Mouse (Mus musculus) thymus, postnatal 14 days (tissue): ENCODE measurements at regions not wholly inside any gene's neighbourhood (a gene's known extent, or its start where the extent isn't known, plus 50 kb on each side); places are given as distances from the start of the nearest gene placed in this dataset.
"Not testable (repeated sequence)": the region's sequence is repeated elsewhere in the genome, so short reads cannot be mapped to it uniquely, and the experiment has no call there.

ENCODE experiments used
- DNase-seq: peaks from one replicate; pipeline ENCODE4 v3.0.0; 2021

DNA sequence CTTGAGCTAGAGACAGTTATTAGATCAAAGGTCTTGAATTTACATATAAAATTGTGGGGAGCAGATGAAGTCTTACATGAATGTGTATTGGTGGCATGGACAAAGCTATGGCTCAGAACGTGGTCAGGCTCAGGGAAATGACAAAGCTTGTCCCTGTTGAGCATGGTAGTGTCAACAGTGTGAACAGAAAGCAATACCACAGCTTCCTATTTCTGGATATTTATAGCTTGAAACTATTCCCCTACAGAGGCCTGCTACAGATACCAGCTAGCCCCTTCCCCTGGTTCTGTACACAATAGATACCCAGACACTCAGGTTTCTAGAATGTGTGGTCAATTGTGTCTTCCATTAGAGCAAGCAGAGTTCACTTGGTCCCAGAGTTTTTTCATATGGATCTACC, 236.8 kb upstream of the Rarb start:
- no peak for DNase-seq

- no peak for DNase-seq
Measured at GRCm38 (mm10) chr14:17054381-17054780, 235.4 kb upstream of the Rarb start.

DNA sequence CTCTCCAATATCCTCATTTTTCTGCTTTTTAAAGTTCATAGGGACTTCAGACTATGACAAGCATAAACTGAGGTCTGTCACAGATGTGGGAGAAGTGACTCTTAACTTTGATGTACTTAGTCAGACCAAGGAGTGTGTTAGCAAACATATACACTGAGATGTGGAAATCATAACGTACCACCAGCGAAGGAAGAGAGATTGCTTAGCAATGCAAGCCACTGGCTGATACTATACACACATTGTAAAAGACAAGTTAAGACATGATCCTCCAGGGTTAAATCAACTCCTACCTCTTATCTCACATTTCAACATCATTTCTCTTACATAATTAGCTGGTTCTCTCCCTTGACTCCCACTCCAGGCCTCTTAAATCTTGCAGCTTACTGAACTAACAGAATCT, 227.9 kb upstream of the Rarb start:
- no peak for DNase-seq

DNA sequence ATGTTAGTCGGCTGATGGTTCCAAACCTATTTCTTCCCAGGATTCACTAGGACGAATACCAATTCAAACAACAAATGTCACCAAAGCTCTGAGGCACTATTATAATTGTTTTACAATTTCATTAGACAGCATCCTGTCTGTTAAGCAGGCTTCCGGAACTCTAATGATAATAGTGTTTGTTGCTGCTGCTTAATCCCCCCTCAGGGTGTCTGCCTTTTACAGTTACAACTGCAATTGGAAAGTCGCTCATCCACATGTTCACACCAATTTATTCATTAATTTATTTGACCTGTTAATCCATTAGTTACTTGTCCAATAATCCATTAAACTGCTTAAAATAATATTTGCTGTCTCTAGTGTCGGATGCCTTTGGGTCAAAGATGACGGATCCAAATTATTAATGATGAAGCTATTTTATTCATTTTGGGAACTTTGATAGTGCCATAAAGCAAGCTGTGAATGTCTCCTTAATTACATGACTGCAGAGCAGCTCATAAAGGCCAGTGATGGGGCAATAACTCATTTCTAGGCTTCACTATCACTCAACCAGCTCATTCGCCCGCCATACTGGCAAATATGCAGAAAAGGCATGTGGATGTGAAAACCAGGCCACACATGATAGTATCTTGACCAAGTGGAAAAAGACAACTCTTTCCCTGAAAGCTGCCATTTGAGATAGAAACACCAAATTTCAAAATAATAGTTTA, 226.6 kb upstream of the Rarb start:
- no peak for DNase-seq

GRCm38 (mm10) chr14:17020603-17021356, 201.8 kb upstream of the Rarb start:
- DNase-seq = no peak

DNA sequence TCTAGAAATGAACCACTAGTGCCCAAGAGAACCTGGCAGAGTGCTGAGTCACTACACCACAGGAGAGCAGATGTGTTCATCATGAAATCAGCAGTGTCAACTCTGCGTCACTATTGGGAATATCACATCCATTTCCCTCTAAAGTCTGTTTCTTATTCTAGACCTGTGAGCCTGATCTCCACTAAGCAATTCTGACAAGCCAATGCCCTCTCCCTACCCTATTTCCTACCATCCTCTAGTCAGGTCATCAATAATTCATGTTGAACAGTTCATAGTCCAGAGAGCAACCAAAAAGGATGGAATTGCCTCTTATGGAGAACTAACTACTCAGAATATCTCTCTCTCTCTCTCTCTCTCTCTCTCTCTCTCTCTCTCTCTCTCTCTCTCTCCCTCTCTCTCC, 194.0 kb upstream of the Rarb start:
- DNase-seq = no peak

DNA sequence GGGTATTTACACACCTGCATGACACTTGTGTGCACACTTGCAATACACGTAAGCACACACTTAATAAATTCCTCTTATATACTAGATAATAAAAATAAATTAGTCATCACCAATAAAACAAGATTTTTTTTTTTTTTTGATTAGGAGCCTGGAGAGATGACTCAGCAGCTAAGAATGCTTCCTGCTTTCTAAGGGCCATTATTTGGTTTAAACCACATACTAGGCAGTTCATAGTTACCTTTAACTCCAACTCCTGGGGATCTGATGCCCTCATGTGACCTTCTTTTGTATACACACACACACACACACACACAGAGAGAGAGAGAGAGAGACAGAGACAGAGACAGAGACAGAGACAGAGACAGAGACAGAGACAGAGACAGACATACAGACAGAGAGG, 193.2 kb upstream of the Rarb start:
- no peak for DNase-seq

- no peak for DNase-seq
Measured at GRCm38 (mm10) chr14:17005194-17006018, 186.4 kb upstream of the Rarb start.

DNA sequence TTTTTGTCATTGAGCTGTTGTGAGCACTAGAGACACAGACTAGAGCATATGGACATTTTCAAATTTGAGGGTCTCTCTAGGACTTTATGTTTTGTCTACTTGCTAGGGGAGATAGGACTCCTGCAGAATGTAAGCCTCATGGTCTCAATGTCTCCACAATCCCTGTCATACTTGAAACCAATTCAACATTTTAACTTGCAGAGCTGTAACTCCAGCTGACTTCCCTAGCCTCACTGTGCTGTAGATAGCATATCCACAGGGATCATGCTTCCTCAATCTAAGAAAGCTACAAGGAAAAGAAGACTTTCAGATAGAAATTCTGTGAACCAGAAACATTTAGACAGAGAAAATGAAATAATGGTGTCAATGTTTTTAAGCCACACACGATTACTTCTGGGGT, 185.8 kb upstream of the Rarb start:
- DNase-seq = no peak

DNA sequence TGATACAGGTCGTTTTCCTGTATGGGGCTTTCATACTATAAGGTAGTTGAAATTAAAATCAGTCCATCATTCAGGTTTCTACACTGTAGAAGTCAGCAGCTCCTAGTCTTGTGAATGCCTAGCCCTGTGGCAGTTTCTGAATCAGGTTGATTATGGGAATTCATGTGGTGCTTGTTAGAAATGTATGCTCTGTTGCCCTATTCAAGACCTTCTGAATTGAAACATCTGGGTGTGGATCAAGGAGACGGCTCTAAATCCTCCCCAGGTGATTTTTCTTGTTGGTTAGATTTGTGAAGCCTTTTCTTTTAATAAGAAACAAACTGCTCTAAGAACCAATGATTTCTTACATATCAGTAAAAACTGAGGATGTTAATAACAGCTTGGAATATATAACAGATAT, 177.8 kb upstream of the Rarb start:
- DNase-seq = no peak

GRCm38 (mm10) chr14:16970911-16971310, 152.0 kb upstream of the Rarb start:
- not testable (repeated sequence) for DNase-seq

GRCm38 (mm10) chr14:16964717-16965391, 145.9 kb upstream of the Rarb start:
- DNase-seq = no peak

GRCm38 (mm10) chr14:16962216-16962826, 143.4 kb upstream of the Rarb start:
- DNase-seq = no peak

DNA sequence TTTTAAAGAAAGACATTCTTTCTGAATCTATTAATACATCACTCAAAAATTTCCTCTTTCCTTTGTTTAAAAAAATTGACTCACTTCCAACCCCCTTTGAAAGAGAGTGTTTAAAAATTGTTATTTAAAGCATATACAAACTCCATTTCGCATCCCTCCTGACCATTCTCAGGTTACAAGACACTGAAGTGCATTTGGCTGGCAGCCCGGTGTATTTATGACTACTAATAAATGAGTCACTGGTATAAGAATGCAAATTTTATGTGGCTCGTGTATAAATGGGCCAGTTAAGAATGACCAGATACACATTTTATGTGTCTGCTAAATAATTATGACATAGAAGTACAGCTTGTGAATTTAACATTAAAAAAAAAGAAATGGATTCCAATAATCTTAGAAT, 138.8 kb upstream of the Rarb start:
- no peak for DNase-seq

DNA sequence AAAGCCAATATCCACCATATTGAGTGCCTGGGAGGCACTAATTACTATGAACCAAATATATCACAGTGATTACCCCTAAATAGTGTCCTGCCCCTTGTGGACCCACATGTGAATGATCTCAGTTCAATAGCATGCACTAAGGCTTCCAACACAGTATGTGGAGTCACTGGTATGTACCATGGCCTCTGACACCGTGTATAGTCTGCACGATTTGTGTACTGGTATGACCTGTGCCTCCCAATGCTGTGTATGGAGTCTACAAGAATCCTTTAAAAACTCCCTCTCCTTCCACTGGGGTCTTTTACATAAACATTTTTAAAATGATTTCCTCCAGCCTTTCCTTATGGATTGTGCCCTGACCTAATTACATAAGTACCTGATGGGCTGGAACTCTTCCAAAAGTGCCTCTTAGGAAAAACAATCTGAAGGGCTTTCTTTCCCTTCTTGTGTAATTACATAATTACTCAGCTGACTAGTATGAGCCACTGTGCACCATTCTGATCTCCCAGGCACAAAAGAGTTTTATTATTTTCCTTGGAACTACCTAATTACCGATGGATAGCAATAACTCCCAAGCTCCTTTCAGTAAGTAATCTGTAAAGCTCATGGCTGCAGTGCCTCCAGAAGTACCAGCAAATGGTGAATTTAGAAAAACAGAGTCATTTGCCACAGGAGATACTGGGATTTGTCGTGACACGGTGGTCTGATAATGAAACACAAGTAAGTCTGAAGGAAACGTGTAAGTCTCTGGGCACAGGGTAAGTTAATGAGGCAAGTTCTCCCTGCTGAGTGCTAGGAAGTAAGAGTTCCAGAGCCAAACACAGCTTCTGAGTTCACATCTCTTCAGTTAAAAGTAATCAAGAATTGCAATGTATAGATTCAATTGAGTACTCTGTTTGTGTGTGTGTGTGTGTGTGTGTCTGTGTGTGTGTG, 135.8 kb upstream of the Rarb start:
- no peak for DNase-seq

DNA sequence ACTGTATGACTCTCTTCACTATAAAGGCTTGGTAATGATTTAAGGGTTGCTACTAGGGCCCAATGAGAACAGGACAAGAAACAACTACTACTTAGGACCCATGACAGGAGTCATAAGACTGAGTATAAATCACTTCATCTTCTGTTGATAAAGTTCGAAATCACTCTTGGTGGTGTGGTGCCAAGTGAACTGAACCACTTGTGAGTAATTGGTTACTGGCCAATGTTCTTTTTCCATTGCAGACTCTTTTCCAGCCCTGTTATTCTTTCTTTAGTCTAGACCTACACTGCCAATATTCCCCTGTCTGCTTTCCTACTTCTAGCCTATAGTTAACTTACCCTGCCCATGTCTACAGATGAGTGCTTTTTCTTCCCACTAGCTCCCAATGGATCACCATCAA, 129.8 kb upstream of the Rarb start:
- no peak for DNase-seq

DNA sequence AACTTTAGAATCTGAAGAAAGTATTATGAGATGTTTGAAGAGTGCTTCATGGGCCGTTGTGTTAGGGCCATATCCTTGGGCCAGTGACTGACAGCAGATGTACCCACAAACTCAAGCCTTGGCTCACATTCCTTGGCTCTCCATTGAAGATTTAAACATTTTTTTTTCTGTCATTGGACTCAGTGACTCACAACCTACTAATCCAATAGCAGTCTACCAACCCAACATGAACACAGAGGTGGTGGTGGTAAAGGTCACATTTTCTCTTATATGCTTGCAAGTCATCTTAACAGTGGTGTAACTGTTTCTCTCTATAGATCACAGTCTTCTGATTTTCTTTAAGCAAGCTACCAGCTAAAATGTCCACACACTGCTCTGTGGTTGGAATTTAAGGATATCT, 125.5 kb upstream of the Rarb start:
- no peak for DNase-seq

GRCm38 (mm10) chr14:16943531-16943930, 124.6 kb upstream of the Rarb start:
- no peak for DNase-seq

DNA sequence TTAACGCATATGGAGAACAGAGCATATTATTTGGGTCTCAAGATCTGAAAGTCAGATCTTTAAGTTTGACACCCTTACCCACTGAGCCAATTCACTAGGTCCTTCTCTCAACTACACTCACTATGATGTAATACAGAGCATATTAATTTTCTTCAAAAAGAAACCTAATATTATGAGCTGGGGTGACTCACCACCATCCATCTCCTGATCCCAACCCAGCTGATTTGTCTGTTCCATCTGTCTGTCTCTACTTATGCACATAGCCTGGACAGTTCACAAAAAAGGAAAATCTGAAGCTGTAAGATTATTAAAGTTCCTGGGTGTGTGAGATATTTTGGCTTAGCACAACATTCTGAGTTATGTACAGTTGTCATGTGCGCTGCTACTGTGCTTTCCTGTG, 108.2 kb upstream of the Rarb start:
- no peak for DNase-seq

DNA sequence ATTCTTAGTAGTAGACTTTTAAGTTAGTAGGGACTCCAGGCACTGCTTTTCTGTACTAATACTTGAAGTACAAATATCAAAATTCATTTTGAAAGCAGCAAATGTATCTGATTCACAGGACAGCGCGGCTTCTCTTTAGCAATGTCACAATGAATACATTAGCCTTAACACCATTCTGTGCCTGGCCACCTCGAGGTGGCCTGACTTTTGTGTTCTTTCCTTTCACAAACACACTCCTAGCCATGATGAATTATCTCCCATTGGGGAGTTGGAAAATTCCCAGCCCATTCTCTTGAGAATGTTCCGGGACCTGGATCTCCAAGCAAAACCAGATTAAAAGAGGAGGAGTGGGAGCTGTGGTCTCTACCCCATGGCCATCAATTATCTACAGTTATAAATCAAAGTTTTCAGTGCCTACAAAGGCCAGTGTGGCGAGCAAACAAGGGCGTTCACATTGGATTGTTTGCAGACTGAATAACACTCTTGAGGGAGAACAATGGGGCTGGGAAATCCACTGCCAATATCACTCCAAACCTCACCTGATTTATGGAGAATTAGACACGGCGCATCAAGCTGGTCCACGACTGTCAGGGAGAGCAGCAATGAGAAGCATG, 82.7 kb upstream of the Rarb start:
- DNase-seq = no peak
